Mouse (Mus musculus) urinary bladder, postnatal 10 days (tissue): ENCODE measurements around the gene Vsig8.

Source experiments
- DNase-seq: peaks from one replicate; pipeline ENCODE4 v3.0.0; 2022; ENCODE audit warnings: low spot score

Vsig8 gene

GRCm38 (mm10) chr1:172590385-172590784, 34.6 kb downstream of the Vsig8 start, which contains the start of gene Slamf8:
Gene Slamf8, minus strand, starts transcription at chr1:172590568.
- no peak for DNase-seq

- no peak for DNase-seq
Observed at GRCm38 (mm10) chr1:172593321-172593720, 37.6 kb downstream of the Vsig8 start.

GRCm38 (mm10) chr1:172593956-172594355, 38.2 kb downstream of the Vsig8 start:
- DNase-seq, result no peak

- no peak for DNase-seq
Observed at GRCm38 (mm10) chr1:172594495-172594894, 38.8 kb downstream of the Vsig8 start.

GRCm38 (mm10) chr1:172602326-172602725, 46.6 kb downstream of the Vsig8 start, which contains the start of gene Fcrl6:
Gene Fcrl6, minus strand, starts transcription at chr1:172602551.
- DNase-seq, result no peak

- no peak for DNase-seq
Observed at GRCm38 (mm10) chr1:172611304-172611703, 55.6 kb downstream of the Vsig8 start.

GRCm38 (mm10) chr1:172612745-172613144, 57.0 kb downstream of the Vsig8 start:
- DNase-seq, result no peak
